Mouse (Mus musculus) embryo, embryonic 9.5 days (tissue): ENCODE results near the gene Slc1a2.

Experiments
- DNase-seq: peaks from one replicate; pipeline ENCODE4 v3.0.0-alpha.2; 2017; ENCODE audit errors: extremely low spot score

Gene Slc1a2

DNA sequence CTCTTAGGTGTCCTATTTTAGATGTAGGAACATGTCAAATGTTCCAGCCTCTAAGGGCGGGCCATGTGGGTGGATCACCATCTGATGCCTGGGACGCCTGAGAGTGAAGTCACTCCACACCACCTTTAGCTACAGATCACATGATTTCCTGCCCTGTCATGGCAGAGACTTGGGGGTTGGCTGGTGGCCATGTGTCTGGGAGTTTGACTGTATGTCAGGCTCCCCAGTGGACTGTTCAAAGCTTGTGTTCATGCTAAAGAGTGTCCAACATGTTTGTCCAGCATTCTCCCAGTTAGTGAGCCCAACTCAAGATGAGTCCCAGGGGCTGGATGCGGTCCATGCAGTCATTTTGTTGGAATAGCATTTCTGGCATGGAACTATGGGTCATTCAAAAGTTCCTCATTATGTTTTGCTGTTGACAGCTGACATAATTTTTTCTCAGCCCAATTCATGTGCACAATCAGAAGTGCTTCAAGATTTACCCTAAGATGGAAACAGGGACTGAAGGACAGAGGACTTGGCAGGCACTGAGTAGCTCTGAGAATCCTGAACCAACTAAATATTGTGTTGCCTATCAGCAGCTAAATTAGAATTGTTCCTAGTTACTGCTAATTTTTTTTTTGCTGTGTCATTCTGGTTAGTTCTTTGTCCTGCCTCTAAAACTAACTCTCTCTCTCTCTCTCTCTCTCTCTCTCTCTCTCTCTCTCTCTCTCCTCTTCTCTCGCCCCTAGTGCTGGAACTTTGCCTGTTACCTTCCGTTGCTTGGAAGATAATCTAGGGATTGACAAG lies 102.0 kb downstream of the Slc1a2 start:
- DNase-seq = no peak

GRCm38 (mm10) chr2:102763176-102763575 lies 104.7 kb downstream of the Slc1a2 start:
- no peak for DNase-seq

DNA sequence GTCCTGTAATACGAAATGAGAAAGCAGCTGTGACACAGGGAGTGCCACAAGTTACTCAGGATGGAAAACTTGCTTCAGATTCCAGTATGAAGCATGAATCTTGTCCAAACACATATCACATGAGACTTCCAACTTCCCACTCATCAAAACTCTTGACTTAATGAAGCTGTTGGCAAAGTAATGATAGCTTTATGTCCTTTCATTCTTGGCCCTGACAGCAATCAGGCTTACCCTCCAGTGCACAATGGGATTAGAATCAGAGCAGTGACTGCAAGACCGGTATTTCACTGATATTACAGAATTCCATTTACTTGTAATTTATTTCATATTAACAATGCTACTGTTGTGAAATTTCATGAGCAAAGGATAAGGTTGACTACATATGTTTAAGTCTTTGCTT lies 105.5 kb downstream of the Slc1a2 start:
- no peak for DNase-seq

- DNase-seq = no peak
These were observed 106.3 kb downstream of the Slc1a2 start for GRCm38 (mm10) chr2:102764602-102765374.

DNA sequence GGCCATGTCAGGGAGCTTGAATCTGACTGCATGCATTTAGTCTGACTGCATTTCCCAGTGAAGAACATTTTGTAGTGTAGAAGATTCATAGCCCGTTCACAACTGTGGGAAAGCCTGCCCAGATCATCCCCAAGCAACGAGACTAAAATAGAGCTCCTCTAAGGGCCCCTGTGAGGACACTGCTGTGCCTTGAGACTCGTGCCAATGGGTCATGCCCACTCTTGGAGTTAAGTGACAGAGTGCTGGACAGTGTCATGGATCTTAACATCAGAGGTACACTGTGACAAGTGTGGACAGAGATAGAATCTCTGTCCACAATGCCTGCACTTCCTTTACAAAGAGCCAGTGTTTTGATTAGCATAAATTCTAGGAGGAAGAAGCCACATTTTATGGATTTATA lies 109.8 kb downstream of the Slc1a2 start:
- DNase-seq = no peak

- DNase-seq = no peak
These were observed 112.8 kb downstream of the Slc1a2 start for GRCm38 (mm10) chr2:102771304-102771703.

- no peak for DNase-seq
These were observed 113.8 kb downstream of the Slc1a2 start for GRCm38 (mm10) chr2:102772276-102772675.

GRCm38 (mm10) chr2:102774700-102775099 lies 116.2 kb downstream of the Slc1a2 start:
- no peak for DNase-seq

- no peak for DNase-seq
These were observed 117.1 kb downstream of the Slc1a2 start for GRCm38 (mm10) chr2:102775561-102775960.

- no peak for DNase-seq
These were observed 119.7 kb downstream of the Slc1a2 start for GRCm38 (mm10) chr2:102778208-102778607.

DNA sequence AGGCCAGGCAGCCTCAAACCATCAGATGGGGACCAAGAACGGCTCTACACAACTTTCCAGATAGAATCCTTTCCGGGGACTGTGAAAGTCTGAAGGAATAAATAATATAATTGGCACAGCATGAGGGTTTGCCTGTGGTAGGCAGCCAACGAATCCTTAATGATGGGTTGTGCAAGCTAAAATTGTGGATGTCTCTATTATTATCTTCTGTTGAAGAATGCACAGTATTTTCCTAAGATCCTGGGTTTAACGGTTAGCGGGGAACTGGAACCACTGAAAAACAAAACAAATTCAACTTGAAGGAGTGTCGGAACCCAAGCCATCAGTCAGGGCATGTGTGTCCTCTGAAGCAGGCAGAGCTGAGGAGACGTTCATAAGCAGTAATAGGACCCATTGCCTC lies 124.3 kb downstream of the Slc1a2 start:
- DNase-seq = no peak

DNA sequence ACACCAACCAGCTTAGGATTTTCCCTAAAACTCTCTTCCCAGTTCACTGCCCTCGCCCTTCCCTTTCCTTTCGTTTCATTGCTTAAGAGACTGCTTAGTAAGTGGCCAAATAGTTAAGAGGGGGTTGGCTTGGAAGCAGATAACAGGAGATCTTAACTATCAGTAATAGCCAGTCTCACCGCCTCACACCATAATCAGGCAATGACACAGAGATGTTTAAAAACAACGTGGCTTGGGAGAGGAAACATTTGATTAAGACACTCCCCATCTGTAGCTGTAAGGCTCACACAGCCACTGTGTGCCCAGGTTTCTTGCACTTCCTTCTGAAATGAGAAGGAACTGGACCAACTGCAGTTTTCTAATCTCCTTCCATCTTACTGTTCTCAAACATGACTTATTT lies 127.2 kb downstream of the Slc1a2 start:
- DNase-seq = no peak

DNA sequence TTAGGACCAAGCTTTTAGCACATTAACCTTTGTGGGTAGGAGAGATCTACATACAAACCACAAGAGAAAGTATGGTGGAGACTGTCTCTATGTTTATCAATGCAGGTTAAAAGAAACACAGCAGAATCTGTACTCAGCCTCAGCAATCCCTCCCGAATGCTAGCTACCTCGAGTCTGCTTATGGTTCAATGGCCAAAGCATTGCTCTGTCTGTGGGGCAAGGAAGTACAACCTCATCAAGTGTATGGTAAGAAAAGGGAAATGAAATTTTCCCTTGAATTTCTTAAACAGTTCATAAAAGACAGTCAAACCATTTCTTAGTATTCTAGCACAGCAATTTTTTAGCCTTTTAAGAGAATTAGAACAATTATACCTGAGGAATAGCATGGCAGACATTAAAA lies 133.2 kb downstream of the Slc1a2 start:
- no peak for DNase-seq

DNA sequence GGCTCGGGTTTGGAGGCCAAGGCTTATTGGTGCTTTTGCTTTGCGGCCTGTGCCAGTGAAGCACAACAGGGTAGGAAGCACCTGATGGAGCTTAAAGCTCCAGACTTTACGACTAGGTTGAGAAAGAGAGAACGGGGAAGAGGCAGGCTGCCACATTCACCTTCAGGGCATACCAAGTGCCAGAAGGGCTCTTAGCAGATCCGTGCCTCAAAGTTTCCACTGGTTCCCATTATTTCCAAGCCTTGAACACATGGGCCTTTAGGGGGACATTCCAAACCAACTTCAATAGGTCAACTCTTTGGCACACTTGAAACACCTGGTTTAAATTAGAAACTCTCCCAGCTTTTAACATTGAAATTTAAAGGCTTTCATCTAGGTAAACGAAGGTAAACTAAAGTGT lies 134.3 kb downstream of the Slc1a2 start:
- DNase-seq = no peak

GRCm38 (mm10) chr2:102795034-102795433 lies 136.6 kb downstream of the Slc1a2 start:
- no peak for DNase-seq

DNA sequence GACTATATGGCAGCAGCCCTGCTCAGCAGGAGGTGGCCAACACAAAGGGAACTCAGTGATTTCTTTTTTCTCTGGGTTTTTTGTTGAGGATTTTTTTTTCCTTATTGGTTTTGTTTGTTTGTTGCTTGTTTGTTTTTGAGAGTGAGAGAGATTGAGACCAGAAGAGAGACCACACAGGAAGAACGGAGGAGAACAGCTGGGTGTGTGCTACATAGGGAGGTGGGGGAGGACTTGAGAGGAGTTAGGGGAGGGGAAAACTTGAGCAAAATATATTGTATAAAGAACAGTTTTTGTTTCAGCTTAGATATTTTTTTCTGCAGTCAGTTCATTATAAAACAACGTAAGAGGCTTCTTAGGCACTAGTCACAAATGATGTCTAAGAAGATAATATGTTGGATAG lies 139.7 kb downstream of the Slc1a2 start:
- no peak for DNase-seq

DNA sequence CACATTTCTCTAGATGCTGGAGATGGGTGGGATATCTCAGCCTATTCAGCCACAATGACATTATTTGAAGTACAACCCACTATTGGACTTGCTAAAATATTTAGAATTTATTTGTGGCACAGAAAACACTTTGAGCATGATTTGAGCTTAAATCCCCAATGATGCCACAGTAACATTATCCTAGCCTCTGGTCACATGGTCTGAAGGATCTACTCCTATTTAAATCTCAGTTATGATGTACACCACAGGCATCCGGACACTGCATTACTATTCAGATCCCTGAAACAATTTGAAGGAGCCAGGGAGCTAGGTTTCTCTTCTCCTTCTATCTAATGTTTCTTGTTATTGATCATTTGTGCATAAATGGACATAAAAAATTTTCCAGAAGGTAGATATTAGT lies 143.4 kb downstream of the Slc1a2 start:
- no peak for DNase-seq

DNA sequence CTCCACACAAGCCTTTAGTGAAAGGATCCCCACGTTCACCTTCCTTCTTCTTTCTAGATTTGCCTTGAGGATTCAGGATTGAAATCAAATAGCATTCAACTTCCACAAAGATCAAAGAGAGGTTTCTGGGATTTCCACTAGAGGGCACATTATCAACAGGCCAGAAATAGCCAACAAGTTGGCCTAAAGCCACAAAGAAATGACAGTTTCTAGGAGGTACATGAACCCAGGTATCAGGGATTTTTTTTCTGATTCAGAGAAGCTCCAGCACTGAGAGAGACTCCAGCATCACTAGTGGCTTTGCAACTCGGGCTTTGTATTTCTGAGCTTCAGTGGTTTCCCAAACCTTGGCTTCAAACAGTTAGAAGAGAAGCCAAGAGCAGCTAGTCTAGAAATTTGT lies 145.7 kb downstream of the Slc1a2 start:
- DNase-seq = peak; percentile 29

GRCm38 (mm10) chr2:102805283-102805682 lies 146.8 kb downstream of the Slc1a2 start:
- no peak for DNase-seq

GRCm38 (mm10) chr2:102805761-102806496 lies 147.5 kb downstream of the Slc1a2 start:
- no peak for DNase-seq

- no peak for DNase-seq
These were observed 149.2 kb downstream of the Slc1a2 start for GRCm38 (mm10) chr2:102807633-102808032.

DNA sequence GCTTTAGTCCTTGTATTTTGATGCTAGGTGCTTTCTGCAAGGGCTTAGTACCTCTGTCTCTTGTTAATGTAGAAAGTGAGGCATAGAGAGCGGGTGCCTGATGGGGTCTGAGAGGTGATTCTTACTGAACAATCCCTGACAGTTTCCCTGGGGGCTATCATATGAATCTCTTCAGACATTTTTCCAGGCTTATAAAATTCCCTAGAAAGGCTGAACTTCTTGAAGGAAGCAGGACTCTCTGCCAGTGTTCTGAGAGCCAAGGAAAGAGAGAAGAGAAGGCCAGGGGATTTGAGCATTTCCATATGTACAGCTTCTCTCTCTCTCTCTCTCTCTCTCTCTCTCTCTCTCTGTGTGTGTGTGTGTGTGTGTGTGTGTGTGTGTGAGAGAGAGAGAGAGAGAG lies 151.0 kb downstream of the Slc1a2 start:
- no peak for DNase-seq

DNA sequence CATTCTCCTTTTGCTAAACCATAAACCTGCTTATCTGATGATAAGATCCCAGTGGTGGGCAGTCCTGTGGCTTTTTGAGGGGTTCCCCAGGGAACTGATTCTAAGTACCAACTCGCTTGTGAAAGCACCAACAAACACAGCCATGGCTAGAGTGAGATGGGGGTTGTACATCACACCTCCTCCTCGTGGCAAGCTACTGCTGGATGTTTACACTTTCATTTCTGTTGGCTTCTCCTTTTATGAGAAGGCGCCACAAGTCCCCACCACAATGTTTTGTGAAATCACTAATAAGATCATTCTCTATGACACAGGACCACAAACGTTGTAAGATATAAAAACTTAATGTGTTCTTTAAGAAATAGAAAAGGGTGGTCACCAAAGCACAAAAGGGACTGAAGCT lies 154.3 kb downstream of the Slc1a2 start:
- DNase-seq = no peak
